Mouse (Mus musculus) urinary bladder, postnatal 10 days (tissue): ENCODE measurements around the gene Tgfa.

Source experiments
- DNase-seq: peaks from one replicate; pipeline ENCODE4 v3.0.0; 2022; ENCODE audit warnings: low spot score

Tgfa gene

GRCm38 (mm10) chr6:86188741-86189480 is 6.1 kb upstream of the Tgfa start:
- no peak for DNase-seq

- no peak for DNase-seq
These were observed 4.4 kb upstream of the Tgfa start for GRCm38 (mm10) chr6:86190622-86191021.

GRCm38 (mm10) chr6:86192978-86193377 is 2.0 kb upstream of the Tgfa start:
- no peak for DNase-seq

GRCm38 (mm10) chr6:86193879-86194278 is 1.1 kb upstream of the Tgfa start:
- no peak for DNase-seq

- no peak for DNase-seq
These were observed 1.0 kb downstream of the Tgfa start for GRCm38 (mm10) chr6:86196034-86196433.

GRCm38 (mm10) chr6:86197150-86197862 is 2.3 kb downstream of the Tgfa start:
- no peak for DNase-seq

- DNase-seq = no peak
These were observed 5.9 kb downstream of the Tgfa start for GRCm38 (mm10) chr6:86200934-86201333.

GRCm38 (mm10) chr6:86203101-86203500 is 8.1 kb downstream of the Tgfa start:
- no peak for DNase-seq

GRCm38 (mm10) chr6:86206014-86206413 is 11.0 kb downstream of the Tgfa start:
- no peak for DNase-seq

- DNase-seq = no peak
These were observed 12.0 kb downstream of the Tgfa start for GRCm38 (mm10) chr6:86206985-86207384.

GRCm38 (mm10) chr6:86209133-86210016 is 14.4 kb downstream of the Tgfa start:
- DNase-seq = no peak

GRCm38 (mm10) chr6:86210017-86210408 is 15.0 kb downstream of the Tgfa start:
- DNase-seq = no peak

- DNase-seq = no peak
These were observed 15.6 kb downstream of the Tgfa start for GRCm38 (mm10) chr6:86210619-86211018.

- no peak for DNase-seq
These were observed 16.2 kb downstream of the Tgfa start for GRCm38 (mm10) chr6:86211081-86211763.

GRCm38 (mm10) chr6:86212871-86213640 is 18.0 kb downstream of the Tgfa start:
- no peak for DNase-seq

GRCm38 (mm10) chr6:86218066-86218465 is 23.0 kb downstream of the Tgfa start:
- no peak for DNase-seq

GRCm38 (mm10) chr6:86218739-86219138 is 23.7 kb downstream of the Tgfa start:
- DNase-seq = no peak

- DNase-seq = no peak
These were observed 24.5 kb downstream of the Tgfa start for GRCm38 (mm10) chr6:86219494-86219893.

GRCm38 (mm10) chr6:86220171-86220570 is 25.1 kb downstream of the Tgfa start:
- DNase-seq = no peak

- no peak for DNase-seq
These were observed 27.4 kb downstream of the Tgfa start for GRCm38 (mm10) chr6:86222381-86222780.

- no peak for DNase-seq
These were observed 30.6 kb downstream of the Tgfa start for GRCm38 (mm10) chr6:86225604-86226003.
